Mouse (Mus musculus): ENCODE measurements around the gene Cnbp. TPM values are rescaled to one million over a fixed set of nuclear protein-coding genes. Genes with fewer than 3 reads are reported as not detected.

Gene Cnbp
- polyA plus RNA-seq, 1 experiment from 2014 or later, result 1,113 TPM

GRCm38 (mm10) chr6:87873963-87874362 is 23.1 kb upstream of the Cnbp start:
- Histone ChIP-seq H3K4me1 (peaks cover 3% of the 10 kb centered on the region; the same call in 1 of the 2 replicates), H3K9me3 (no peaks in the 10 kb centered on the region), H3K9ac (no peak overlapping the region), H3K4me2 (no peak overlapping the region), H3K4me3 (no peak overlapping the region), H3K27me3 (no peaks in the 10 kb centered on the region), H3K27ac (no peak overlapping the region), H3K36me3 (no peaks in the 10 kb centered on the region)
- ATAC-seq (ENCODE audit: borderline replicate concordance, extremely low read depth, low FRiP score, low TSS enrichment), result no peak
- WGBS, result 84% methylated on average over 2 of the region's 2 CpGs

- Histone ChIP-seq H3K27me3 (no peaks in the 10 kb centered on the region), H3K4me2 (no peak overlapping the region), H3K9me3 (no peaks in the 10 kb centered on the region), H3K9ac (no peak overlapping the region), H3K4me3 (no peak overlapping the region), H3K27ac (no peak overlapping the region), H3K4me1 (peaks cover 4% of the 10 kb centered on the region; the same call in 1 of the 2 replicates), H3K36me3 (no peaks in the 10 kb centered on the region)
- no peak for ATAC-seq (ENCODE audit: borderline replicate concordance, extremely low read depth, low FRiP score, low TSS enrichment)
- WGBS, result 60% methylated on average over 1 of the region's 1 CpGs
These were observed 22.2 kb upstream of the Cnbp start for GRCm38 (mm10) chr6:87873104-87873503.

GRCm38 (mm10) chr6:87871240-87871639 is 20.3 kb upstream of the Cnbp start:
- WGBS, result 74% methylated on average over 7 of the region's 7 CpGs
- H3K9ac ChIP-seq, result no peak overlapping the region
- no peaks in the 10 kb centered on the region for H3K36me3 ChIP-seq
- H3K27ac ChIP-seq, result no peak overlapping the region
- peaks cover 4% of the 10 kb centered on the region; the same call in 1 of the 2 replicates for H3K4me1 ChIP-seq
- H3K4me2 ChIP-seq, result no peak overlapping the region
- H3K4me3 ChIP-seq, result no peak overlapping the region
- ATAC-seq (ENCODE audit: borderline replicate concordance, extremely low read depth, low FRiP score, low TSS enrichment), result no peak
- H3K27me3 ChIP-seq, result no peaks in the 10 kb centered on the region
- no peaks in the 10 kb centered on the region for H3K9me3 ChIP-seq

- Histone ChIP-seq H3K27ac (no peak overlapping the region), H3K36me3 (no peaks in the 10 kb centered on the region), H3K4me2 (no peak overlapping the region), H3K9me3 (no peaks in the 10 kb centered on the region), H3K4me1 (peaks cover 4% of the 10 kb centered on the region; the same call in 1 of the 2 replicates), H3K4me3 (no peak overlapping the region), H3K9ac (no peak overlapping the region), H3K27me3 (no peaks in the 10 kb centered on the region)
- ATAC-seq (ENCODE audit: borderline replicate concordance, extremely low read depth, low FRiP score, low TSS enrichment), result no peak
- 16% methylated on average over 1 of the region's 1 CpGs for WGBS
These were observed 19.5 kb upstream of the Cnbp start for GRCm38 (mm10) chr6:87870440-87870839.

DNA sequence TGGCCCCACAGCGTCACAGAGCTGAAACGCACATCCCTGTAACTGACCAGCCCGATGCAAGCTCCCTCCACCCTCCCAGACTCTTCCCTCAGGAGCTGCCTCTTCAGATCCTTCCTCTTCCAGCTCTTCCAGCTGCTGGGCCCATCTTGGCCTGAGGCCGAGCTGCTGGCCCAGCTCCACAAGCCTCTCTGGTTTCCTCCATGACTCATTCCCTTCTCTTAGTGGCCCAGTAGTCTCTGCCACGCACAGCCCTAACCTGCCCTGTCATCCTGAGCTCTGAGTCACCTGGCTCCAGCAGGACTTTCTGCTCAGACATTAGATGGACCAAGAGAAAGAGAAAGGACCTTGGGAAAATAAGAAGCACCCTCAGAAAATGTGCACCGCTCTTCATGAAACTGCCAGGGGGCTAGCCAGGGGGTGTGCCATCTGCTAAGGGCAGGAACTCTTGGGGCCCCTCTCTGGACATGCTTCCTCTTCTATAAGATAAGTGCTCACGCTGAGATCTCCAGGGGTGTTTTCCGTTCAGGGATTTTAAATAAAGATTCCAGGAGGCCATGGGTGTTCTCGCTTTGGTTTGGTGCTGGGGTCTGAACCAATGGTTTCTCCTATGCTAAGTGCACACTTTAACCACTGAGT is 18.1 kb upstream of the Cnbp start:
- H3K36me3 ChIP-seq, result no peaks in the 10 kb centered on the region
- no peaks in the 10 kb centered on the region for H3K9me3 ChIP-seq
- peak overlapping the region; percentile 27; the same call in 1 of the 2 replicates for H3K27ac ChIP-seq
- H3K4me1 ChIP-seq, result peaks cover 4% of the 10 kb centered on the region; the same call in 1 of the 2 replicates
- H3K27me3 ChIP-seq, result no peaks in the 10 kb centered on the region
- 59% methylated on average over 9 of the region's 9 CpGs for WGBS
- peak; percentile 84 for ATAC-seq (ENCODE audit: borderline replicate concordance, extremely low read depth, low FRiP score, low TSS enrichment)
- H3K4me3 ChIP-seq, result no peak overlapping the region
- H3K4me2 ChIP-seq, result no peak overlapping the region
- no peak overlapping the region for H3K9ac ChIP-seq

DNA sequence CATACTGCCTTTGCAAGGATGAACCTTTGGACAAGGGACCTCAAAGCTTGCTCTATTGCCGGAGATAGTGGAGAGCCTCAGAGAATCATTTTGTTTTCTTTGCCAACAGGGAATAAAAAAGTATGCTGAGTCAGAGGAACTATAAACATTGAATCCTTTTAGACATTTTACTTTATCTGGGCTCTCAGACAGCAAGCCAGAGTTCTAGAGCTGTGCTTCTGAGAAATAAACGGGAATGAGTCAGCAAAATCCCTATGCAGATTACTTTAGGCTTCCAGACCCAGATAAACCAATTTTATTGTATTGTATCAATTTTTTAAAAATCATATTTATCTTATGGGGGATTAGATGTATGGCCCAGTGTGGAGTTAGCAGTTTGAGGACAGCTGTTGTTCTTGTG is 16.4 kb upstream of the Cnbp start:
- Histone ChIP-seq H3K4me1 (peaks cover 4% of the 10 kb centered on the region; the same call in 1 of the 2 replicates), H3K4me3 (no peak overlapping the region), H3K4me2 (no peak overlapping the region), H3K27me3 (no peaks in the 10 kb centered on the region), H3K27ac (no peak overlapping the region), H3K9ac (no peak overlapping the region), H3K36me3 (no peaks in the 10 kb centered on the region), H3K9me3 (no peaks in the 10 kb centered on the region)
- WGBS, result 65% methylated on average over 2 of the region's 2 CpGs
- ATAC-seq (ENCODE audit: borderline replicate concordance, extremely low read depth, low FRiP score, low TSS enrichment), result no peak

- H3K27me3 ChIP-seq, result no peaks in the 10 kb centered on the region
These were observed 15.3 kb upstream of the Cnbp start for GRCm38 (mm10) chr6:87866211-87866610.

DNA sequence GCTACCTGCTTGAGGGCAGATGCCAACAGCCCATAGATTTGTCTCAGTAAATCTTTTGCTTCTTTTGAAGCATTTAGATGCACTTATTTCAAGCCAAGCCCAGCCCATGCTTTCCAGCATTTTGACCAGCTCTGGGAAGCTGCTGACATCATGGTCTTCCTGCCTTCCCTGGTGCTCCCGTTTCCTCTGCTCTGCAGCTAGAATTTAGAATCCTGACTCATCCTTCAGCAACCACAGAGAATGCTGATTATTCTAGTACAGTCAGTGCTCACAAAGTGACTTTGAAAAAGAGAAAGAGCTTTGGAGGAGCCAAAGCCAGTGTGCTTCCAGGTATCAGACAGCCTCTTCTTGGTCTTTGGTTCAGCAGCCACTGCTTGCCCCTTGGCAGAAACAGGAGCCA is 6.2 kb upstream of the Cnbp start:
- no peak overlapping the region for H3K4me2 ChIP-seq
- no peak overlapping the region for H3K4me3 ChIP-seq
- WGBS, result 26% methylated on average over 1 of the region's 1 CpGs
- no peaks in the 10 kb centered on the region; the same call in 1 of the 2 replicates for H3K27me3 ChIP-seq
- no peak for ATAC-seq (ENCODE audit: borderline replicate concordance, extremely low read depth, low FRiP score, low TSS enrichment)
- no peaks in the 10 kb centered on the region for H3K4me1 ChIP-seq
- H3K9ac ChIP-seq, result no peak overlapping the region
- H3K9me3 ChIP-seq, result no peaks in the 10 kb centered on the region
- no peak overlapping the region for H3K27ac ChIP-seq
- H3K36me3 ChIP-seq, result no peaks in the 10 kb centered on the region

More at GRCm38 (mm10) chr6:87866211-87866610, 15.3 kb upstream of the Cnbp start:
- Histone ChIP-seq H3K36me3 (no peaks in the 10 kb centered on the region), H3K9me3 (no peaks in the 10 kb centered on the region), H3K4me2 (no peak overlapping the region), H3K4me1 (peaks cover 4% of the 10 kb centered on the region; the same call in 1 of the 2 replicates), H3K4me3 (no peak overlapping the region), H3K27ac (no peak overlapping the region), H3K9ac (no peak overlapping the region)
- ATAC-seq (ENCODE audit: borderline replicate concordance, extremely low read depth, low FRiP score, low TSS enrichment), result no peak
- 76% methylated on average over 6 of the region's 6 CpGs for WGBS

GRCm38 (mm10) chr6:87853446-87853845 is 2.5 kb upstream of the Cnbp start:
- Histone ChIP-seq H3K9ac (no peak overlapping the region), H3K36me3 (no peaks in the 10 kb centered on the region; the same call in 1 of the 2 replicates), H3K9me3 (no peaks in the 10 kb centered on the region), H3K27ac (no peak overlapping the region), H3K4me2 (no peak overlapping the region), H3K4me1 (peaks cover 12% of the 10 kb centered on the region), H3K27me3 (no peaks in the 10 kb centered on the region; the same call in 1 of the 2 replicates), H3K4me3 (no peak overlapping the region)
- ATAC-seq (ENCODE audit: borderline replicate concordance, extremely low read depth, low FRiP score, low TSS enrichment), result no peak
- WGBS, result 68% methylated on average over 4 of the region's 4 CpGs

DNA sequence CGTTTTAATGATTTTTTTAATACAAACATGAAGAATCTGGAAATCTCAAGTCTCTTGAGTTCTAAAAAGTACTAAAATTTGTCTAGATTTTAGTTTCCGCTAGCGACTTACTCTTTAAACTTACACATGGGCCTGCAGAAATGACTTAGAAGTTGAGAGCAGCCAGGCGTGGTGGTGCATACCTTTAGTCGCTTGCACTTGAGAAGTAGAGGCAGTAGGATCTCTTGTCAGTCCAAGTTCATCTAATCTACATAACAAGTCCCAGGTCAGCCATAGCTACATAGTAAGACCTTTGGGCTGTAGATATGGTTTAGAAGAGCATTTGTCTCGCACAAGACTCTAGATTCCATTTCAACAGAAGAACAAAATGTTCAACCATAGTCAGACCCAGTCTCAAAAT is 965 bp upstream of the Cnbp start:
- H3K9ac ChIP-seq, result no peak overlapping the region
- peak overlapping the region; percentile 82; the same call in 1 of the 2 replicates for H3K4me2 ChIP-seq
- no peak for ATAC-seq (ENCODE audit: borderline replicate concordance, extremely low read depth, low FRiP score, low TSS enrichment)
- no peaks in the 10 kb centered on the region for H3K9me3 ChIP-seq
- H3K4me1 ChIP-seq, result peaks cover 27% of the 10 kb centered on the region
- H3K36me3 ChIP-seq, result peaks cover 7% of the 10 kb centered on the region; the same call in 1 of the 2 replicates
- no peak overlapping the region for H3K4me3 ChIP-seq
- H3K27ac ChIP-seq, result no peak overlapping the region
- WGBS, result 77% methylated on average over 6 of the region's 6 CpGs
- H3K27me3 ChIP-seq, result no peaks in the 10 kb centered on the region; the same call in 1 of the 2 replicates

DNA sequence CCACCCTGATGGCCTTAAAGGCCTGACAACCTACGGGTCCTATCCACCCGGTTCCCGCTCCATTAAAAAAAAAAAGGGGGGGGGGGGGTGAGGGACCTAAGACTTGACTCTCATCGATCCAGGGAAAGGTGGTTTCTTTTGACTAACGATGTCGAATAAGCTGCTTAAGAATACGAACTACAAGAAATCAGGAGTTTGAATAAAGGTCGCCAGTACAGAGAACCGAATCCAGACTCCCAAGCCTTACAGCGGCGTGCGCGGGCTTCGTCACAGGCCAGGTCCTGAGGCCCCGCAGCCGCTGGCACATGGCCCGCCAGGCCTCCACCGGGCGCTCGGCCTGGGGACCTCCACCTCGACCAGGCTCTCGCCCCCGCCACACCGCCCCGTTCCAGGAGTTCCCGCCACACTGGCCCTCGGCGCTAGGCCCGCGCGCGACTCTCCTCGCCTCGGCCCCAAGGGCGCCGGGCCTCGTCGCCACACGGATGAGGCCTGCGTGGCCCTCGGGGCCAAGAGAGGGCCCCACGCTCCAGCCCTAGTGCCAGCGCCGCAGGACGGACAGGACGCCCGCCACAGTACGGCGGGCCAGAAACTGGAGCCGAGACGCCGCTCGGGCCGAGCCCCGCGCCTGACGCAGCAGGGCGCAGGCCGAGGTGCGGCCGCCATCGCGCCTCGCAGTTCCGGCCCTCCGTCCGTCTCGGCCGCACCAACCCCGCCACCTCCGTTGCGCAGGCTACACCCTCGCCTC is 579 bp downstream of the Cnbp start:
- WGBS, result under 1% methylated on average over 72 of the region's 73 CpGs
- peak; percentile 67 for ATAC-seq (ENCODE audit: borderline replicate concordance, extremely low read depth, low FRiP score, low TSS enrichment)
- Histone ChIP-seq H3K4me2 (peak overlapping the region; percentile 70), H3K4me3 (peak overlapping the region; percentile 84), H3K4me1 (peaks cover 28% of the 10 kb centered on the region), H3K9ac (peak overlapping the region; percentile 100), H3K27ac (peak overlapping the region; percentile 94), H3K9me3 (no peaks in the 10 kb centered on the region), H3K36me3 (peaks cover 10% of the 10 kb centered on the region), H3K27me3 (no peaks in the 10 kb centered on the region; the same call in 1 of the 2 replicates)

DNA sequence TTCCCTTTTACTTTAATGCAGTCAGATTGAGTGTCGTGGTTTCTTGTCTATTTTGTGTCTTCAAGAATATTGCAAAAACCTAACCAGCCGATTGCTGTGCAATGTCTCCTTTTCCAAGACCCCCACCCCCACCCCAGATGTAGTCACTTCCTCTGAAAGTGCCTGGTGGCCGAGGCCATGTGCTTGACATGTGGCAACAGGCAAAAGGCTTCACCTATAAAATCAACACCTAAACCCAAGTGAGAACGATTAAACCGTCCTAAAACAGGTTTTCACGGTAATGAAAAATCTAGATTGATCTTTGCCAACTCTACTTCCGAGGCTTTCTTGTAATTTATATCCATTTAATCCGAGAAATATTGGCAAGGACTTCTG is 1.1 kb downstream of the Cnbp start:
- Histone ChIP-seq H3K4me3 (peak overlapping the region; percentile 84), H3K36me3 (peaks cover 16% of the 10 kb centered on the region), H3K9ac (peak overlapping the region; percentile 100), H3K4me2 (peak overlapping the region; percentile 70), H3K27ac (peak overlapping the region; percentile 94), H3K9me3 (no peaks in the 10 kb centered on the region), H3K27me3 (no peaks in the 10 kb centered on the region; the same call in 1 of the 2 replicates), H3K4me1 (peaks cover 28% of the 10 kb centered on the region)
- WGBS, result 0% methylated on average over 8 of the region's 8 CpGs
- ATAC-seq (ENCODE audit: borderline replicate concordance, extremely low read depth, low FRiP score, low TSS enrichment), result no peak
